Mouse (Mus musculus): ENCODE results near the gene E330009J07Rik. TPM values are rescaled to one million over a fixed set of nuclear protein-coding genes. Genes with fewer than 3 reads are reported as not detected.

Gene E330009J07Rik
- total RNA-seq, 1 experiment, result 4.1 TPM

- Histone ChIP-seq H3K4me1 (ENCODE audit: control insufficient read depth in 2 of 2, insufficient read depth in 2 of 2, low read length in 2 of 2, poor library complexity in 1 of 2) (no peaks in the 10 kb centered on the region), H3K36me3 (ENCODE audit: control insufficient read depth, insufficient read depth, low read length, poor library complexity, severe bottlenecking) (peaks cover 9% of the 10 kb centered on the region), H3K4me3 (ENCODE audit: insufficient read depth in 1 of 2, low read depth in 1 of 2, low read length in 2 of 2, poor library complexity in 1 of 2, severe bottlenecking in 1 of 2) (no peak overlapping the region), H3K9ac (ENCODE audit: insufficient read depth, low read depth, low read length, poor library complexity, severe bottlenecking) (no peak overlapping the region), H3K9me3 (ENCODE audit: control insufficient read depth, insufficient read depth, low read depth, low read length) (peaks cover 2% of the 10 kb centered on the region; the same call in 1 of the 2 replicates), H3K27ac (ENCODE audit: insufficient read depth, low read depth, low read length, poor library complexity, severe bottlenecking) (no peak overlapping the region)
- DNase-seq (ENCODE audit: low read depth, low spot score), result no peak
- TF ChIP-seq CHD2 (IDR thresholded peaks at IDR 0.05; ENCODE audit: low read depth, low read length), result no peak
- TF ChIP-seq ZNF384 (IDR thresholded peaks at IDR 0.05; ENCODE audit: low read depth, low read length), result no peak
- no peak for TF ChIP-seq HCFC1 (IDR thresholded peaks at IDR 0.05; ENCODE audit: borderline replicate concordance, insufficient read depth, low read length)
- no peak for TF ChIP-seq ZC3H11A (IDR thresholded peaks at IDR 0.05; ENCODE audit: borderline replicate concordance, low read depth, low read length)
- TF ChIP-seq MAFK (IDR thresholded peaks at IDR 0.05; ENCODE audit: insufficient read depth, low read depth, low read length), result no peak
- in situ Hi-C loops (cut with MboI; ENCODE audit: low sequenced_read_pairs in 2 of 2, unreplicated experiment in 2 of 2), result no loop called here
Observed at GRCm38 (mm10) chr6:40388660-40389059, 47.3 kb downstream of the E330009J07Rik start.

- Histone ChIP-seq H3K9me3 (ENCODE audit: control insufficient read depth, insufficient read depth, low read depth, low read length) (no peaks in the 10 kb centered on the region), H3K4me1 (ENCODE audit: control insufficient read depth in 2 of 2, insufficient read depth in 2 of 2, low read length in 2 of 2, poor library complexity in 1 of 2) (no peaks in the 10 kb centered on the region), H3K4me3 (ENCODE audit: insufficient read depth in 1 of 2, low read depth in 1 of 2, low read length in 2 of 2, poor library complexity in 1 of 2, severe bottlenecking in 1 of 2) (no peak overlapping the region), H3K9ac (ENCODE audit: insufficient read depth, low read depth, low read length, poor library complexity, severe bottlenecking) (no peak overlapping the region), H3K36me3 (ENCODE audit: control insufficient read depth, insufficient read depth, low read length, poor library complexity, severe bottlenecking) (peaks cover 6% of the 10 kb centered on the region), H3K27ac (ENCODE audit: insufficient read depth, low read depth, low read length, poor library complexity, severe bottlenecking) (no peak overlapping the region)
- in situ Hi-C loops (cut with MboI; ENCODE audit: low sequenced_read_pairs in 2 of 2, unreplicated experiment in 2 of 2), result no loop called here
- TF ChIP-seq ZC3H11A (IDR thresholded peaks at IDR 0.05; ENCODE audit: borderline replicate concordance, low read depth, low read length), result no peak
- TF ChIP-seq HCFC1 (IDR thresholded peaks at IDR 0.05; ENCODE audit: borderline replicate concordance, insufficient read depth, low read length), result no peak
- TF ChIP-seq MAFK (IDR thresholded peaks at IDR 0.05; ENCODE audit: insufficient read depth, low read depth, low read length), result no peak
- DNase-seq (ENCODE audit: low read depth, low spot score), result no peak
Observed at GRCm38 (mm10) chr6:40385682-40386081, 50.3 kb downstream of the E330009J07Rik start.

GRCm38 (mm10) chr6:40381908-40382307, 54.0 kb downstream of the E330009J07Rik start:
- in situ Hi-C loops (cut with MboI; ENCODE audit: low sequenced_read_pairs in 2 of 2, unreplicated experiment in 2 of 2), result no loop called here
- TF ChIP-seq ZNF384 (IDR thresholded peaks at IDR 0.05; ENCODE audit: low read depth, low read length) (no peak), ZC3H11A (IDR thresholded peaks at IDR 0.05; ENCODE audit: borderline replicate concordance, low read depth, low read length) (no peak), CHD2 (IDR thresholded peaks at IDR 0.05; ENCODE audit: low read depth, low read length) (no peak), HCFC1 (IDR thresholded peaks at IDR 0.05; ENCODE audit: borderline replicate concordance, insufficient read depth, low read length) (no peak), MAFK (IDR thresholded peaks at IDR 0.05; ENCODE audit: insufficient read depth, low read depth, low read length) (no peak)
- DNase-seq (ENCODE audit: low read depth, low spot score), result no peak
- Histone ChIP-seq H3K4me3 (ENCODE audit: insufficient read depth in 1 of 2, low read depth in 1 of 2, low read length in 2 of 2, poor library complexity in 1 of 2, severe bottlenecking in 1 of 2) (no peak overlapping the region), H3K27ac (ENCODE audit: insufficient read depth, low read depth, low read length, poor library complexity, severe bottlenecking) (no peak overlapping the region), H3K9me3 (ENCODE audit: control insufficient read depth, insufficient read depth, low read depth, low read length) (no peaks in the 10 kb centered on the region), H3K4me1 (ENCODE audit: control insufficient read depth in 2 of 2, insufficient read depth in 2 of 2, low read length in 2 of 2, poor library complexity in 1 of 2) (no peaks in the 10 kb centered on the region), H3K9ac (ENCODE audit: insufficient read depth, low read depth, low read length, poor library complexity, severe bottlenecking) (no peak overlapping the region), H3K36me3 (ENCODE audit: control insufficient read depth, insufficient read depth, low read length, poor library complexity, severe bottlenecking) (peaks cover under 1% of the 10 kb centered on the region; the same call in 1 of the 2 replicates)

- in situ Hi-C loops (cut with MboI; ENCODE audit: low sequenced_read_pairs in 2 of 2, unreplicated experiment in 2 of 2), result no loop called here
- TF ChIP-seq HCFC1 (IDR thresholded peaks at IDR 0.05; ENCODE audit: borderline replicate concordance, insufficient read depth, low read length), result no peak
- TF ChIP-seq ZNF384 (IDR thresholded peaks at IDR 0.05; ENCODE audit: low read depth, low read length), result no peak
- no peak for TF ChIP-seq MAFK (IDR thresholded peaks at IDR 0.05; ENCODE audit: insufficient read depth, low read depth, low read length)
- no peak for TF ChIP-seq CHD2 (IDR thresholded peaks at IDR 0.05; ENCODE audit: low read depth, low read length)
- no peak for TF ChIP-seq ZC3H11A (IDR thresholded peaks at IDR 0.05; ENCODE audit: borderline replicate concordance, low read depth, low read length)
- Histone ChIP-seq H3K4me1 (ENCODE audit: control insufficient read depth in 2 of 2, insufficient read depth in 2 of 2, low read length in 2 of 2, poor library complexity in 1 of 2) (no peaks in the 10 kb centered on the region), H3K27ac (ENCODE audit: insufficient read depth, low read depth, low read length, poor library complexity, severe bottlenecking) (no peak overlapping the region), H3K36me3 (ENCODE audit: control insufficient read depth, insufficient read depth, low read length, poor library complexity, severe bottlenecking) (peaks cover 1% of the 10 kb centered on the region; the same call in 1 of the 2 replicates), H3K4me3 (ENCODE audit: insufficient read depth in 1 of 2, low read depth in 1 of 2, low read length in 2 of 2, poor library complexity in 1 of 2, severe bottlenecking in 1 of 2) (no peak overlapping the region), H3K9me3 (ENCODE audit: control insufficient read depth, insufficient read depth, low read depth, low read length) (no peaks in the 10 kb centered on the region), H3K9ac (ENCODE audit: insufficient read depth, low read depth, low read length, poor library complexity, severe bottlenecking) (no peak overlapping the region)
- DNase-seq (ENCODE audit: low read depth, low spot score), result no peak
Observed at GRCm38 (mm10) chr6:40380181-40380580, 55.8 kb downstream of the E330009J07Rik start.

- Histone ChIP-seq H3K27ac (ENCODE audit: insufficient read depth, low read depth, low read length, poor library complexity, severe bottlenecking) (no peak overlapping the region), H3K9ac (ENCODE audit: insufficient read depth, low read depth, low read length, poor library complexity, severe bottlenecking) (no peak overlapping the region), H3K36me3 (ENCODE audit: control insufficient read depth, insufficient read depth, low read length, poor library complexity, severe bottlenecking) (peaks cover 3% of the 10 kb centered on the region), H3K9me3 (ENCODE audit: control insufficient read depth, insufficient read depth, low read depth, low read length) (no peaks in the 10 kb centered on the region), H3K4me3 (ENCODE audit: insufficient read depth in 1 of 2, low read depth in 1 of 2, low read length in 2 of 2, poor library complexity in 1 of 2, severe bottlenecking in 1 of 2) (no peak overlapping the region), H3K4me1 (ENCODE audit: control insufficient read depth in 2 of 2, insufficient read depth in 2 of 2, low read length in 2 of 2, poor library complexity in 1 of 2) (no peaks in the 10 kb centered on the region)
- no peak for TF ChIP-seq ZC3H11A (IDR thresholded peaks at IDR 0.05; ENCODE audit: borderline replicate concordance, low read depth, low read length)
- TF ChIP-seq CHD2 (IDR thresholded peaks at IDR 0.05; ENCODE audit: low read depth, low read length), result no peak
- TF ChIP-seq MAFK (IDR thresholded peaks at IDR 0.05; ENCODE audit: insufficient read depth, low read depth, low read length), result no peak
- TF ChIP-seq ZNF384 (IDR thresholded peaks at IDR 0.05; ENCODE audit: low read depth, low read length), result no peak
- TF ChIP-seq HCFC1 (IDR thresholded peaks at IDR 0.05; ENCODE audit: borderline replicate concordance, insufficient read depth, low read length), result no peak
- in situ Hi-C loops (cut with MboI; ENCODE audit: low sequenced_read_pairs in 2 of 2, unreplicated experiment in 2 of 2), result no loop called here
- no peak for DNase-seq (ENCODE audit: low read depth, low spot score)
Observed at GRCm38 (mm10) chr6:40371031-40371430, 64.9 kb downstream of the E330009J07Rik start.

Measured in ES-E14 (cell line).